Mouse (Mus musculus) erythroblast, embryonic 14.5 days (primary cell): ENCODE data around the gene Ctf1. TPM values are rescaled to one million over a fixed set of nuclear protein-coding genes. Genes with fewer than 3 reads are reported as not detected.
"Not testable (repeated sequence)": the region's sequence is repeated elsewhere in the genome, so short reads cannot be mapped to it uniquely, and the experiment has no call there.

Source experiments
- H3K27me3 ChIP-seq: 2 replicates; pipeline ENCODE4 v1.6.1; 2012; ENCODE audit warnings: inconsistent platforms; ENCODE audit not compliant: control insufficient read depth
- H3K36me3 ChIP-seq: 2 replicates; pipeline ENCODE4 v1.6.1; 2012; ENCODE audit warnings: mild to moderate bottlenecking, inconsistent platforms; ENCODE audit not compliant: control insufficient read depth
- H3K4me1 ChIP-seq: 2 replicates; pipeline ENCODE4 v1.6.1; 2012; ENCODE audit warnings: inconsistent platforms; ENCODE audit not compliant: control insufficient read depth
- H3K4me3 ChIP-seq: replicated peaks from 2 replicates; pipeline ENCODE3; 2012; ENCODE audit warnings: moderate library complexity, mild to moderate bottlenecking, inconsistent platforms
- H3K9me3 ChIP-seq: 2 replicates; pipeline ENCODE4 v1.6.1; 2012; ENCODE audit warnings: low read length, inconsistent platforms, mixed read lengths; ENCODE audit not compliant: control insufficient read depth
- GATA1 ChIP-seq: IDR thresholded peaks from 2 replicates; pipeline ENCODE4 v1.6.1; 2012; ENCODE audit warnings: low read length, inconsistent platforms, mixed read lengths
- TAL1 ChIP-seq: IDR thresholded peaks from 3 replicates; pipeline ENCODE4 v1.6.1; 2012; ENCODE audit warnings: low read length, inconsistent platforms, mixed read lengths
- polyA plus RNA-seq: library from polyadenylated mRNA; stranded (reverse); fragments of >175 nt; gene quantifications from 2 replicates; pipeline ENCODE4 v1.2.3, GENCODE M21; 2012

Gene Ctf1
- polyA plus RNA-seq, 1 experiment: 0.06 TPM

GRCm38 (mm10) chr7:127689626-127690280, 22.8 kb upstream of the Ctf1 start:
- H3K4me1 ChIP-seq: peaks cover 30% of the 10 kb centered on the region
- H3K27me3 ChIP-seq: no peaks in the 10 kb centered on the region
- H3K9me3 ChIP-seq: no peaks in the 10 kb centered on the region
- no peaks in the 10 kb centered on the region for H3K36me3 ChIP-seq
- no peak for TF ChIP-seq TAL1
- no peak for TF ChIP-seq GATA1
- H3K4me3 ChIP-seq: no peak overlapping the region

- Histone ChIP-seq H3K4me1 (peaks cover 23% of the 10 kb centered on the region), H3K4me3 (no peak overlapping the region), H3K36me3 (no peaks in the 10 kb centered on the region), H3K27me3 (no peaks in the 10 kb centered on the region), H3K9me3 (no peaks in the 10 kb centered on the region)
- TF ChIP-seq TAL1 (no peak), GATA1 (no peak)
These were observed 21.1 kb upstream of the Ctf1 start for GRCm38 (mm10) chr7:127691221-127691989.

GRCm38 (mm10) chr7:127693290-127693689, 19.2 kb upstream of the Ctf1 start:
- Histone ChIP-seq H3K27me3 (no peaks in the 10 kb centered on the region), H3K4me1 (peaks cover 16% of the 10 kb centered on the region), H3K4me3 (no peak overlapping the region), H3K9me3 (no peaks in the 10 kb centered on the region), H3K36me3 (no peaks in the 10 kb centered on the region)
- TF ChIP-seq TAL1: no peak
- TF ChIP-seq GATA1: no peak

GRCm38 (mm10) chr7:127693730-127694129, 18.8 kb upstream of the Ctf1 start:
- H3K36me3 ChIP-seq, H3K4me3 ChIP-seq, H3K27me3 ChIP-seq, H3K9me3 ChIP-seq: not testable (repeated sequence)
- peaks cover 16% of the 10 kb centered on the region for H3K4me1 ChIP-seq

GRCm38 (mm10) chr7:127698986-127699385, 13.6 kb upstream of the Ctf1 start:
- H3K27me3 ChIP-seq: no peaks in the 10 kb centered on the region
- no peaks in the 10 kb centered on the region for H3K9me3 ChIP-seq
- no peak overlapping the region for H3K4me3 ChIP-seq
- peaks cover 4% of the 10 kb centered on the region; the same call in 1 of the 2 replicates for H3K36me3 ChIP-seq
- peaks cover 17% of the 10 kb centered on the region for H3K4me1 ChIP-seq
- TF ChIP-seq TAL1 (no peak), GATA1 (no peak)

- Histone ChIP-seq H3K4me1 (peaks cover 17% of the 10 kb centered on the region), H3K27me3 (no peaks in the 10 kb centered on the region), H3K4me3 (no peak overlapping the region), H3K36me3 (peaks cover 14% of the 10 kb centered on the region), H3K9me3 (no peaks in the 10 kb centered on the region)
- TF ChIP-seq TAL1 (no peak), GATA1 (peak; percentile 46)
These were observed 11.7 kb upstream of the Ctf1 start for GRCm38 (mm10) chr7:127700712-127701331.

GRCm38 (mm10) chr7:127703561-127704178, 8.9 kb upstream of the Ctf1 start:
- Histone ChIP-seq H3K4me1 (peaks cover 35% of the 10 kb centered on the region), H3K27me3 (no peaks in the 10 kb centered on the region), H3K4me3 (no peak overlapping the region), H3K9me3 (no peaks in the 10 kb centered on the region), H3K36me3 (peaks cover 23% of the 10 kb centered on the region)
- TF ChIP-seq TAL1: no peak
- no peak for TF ChIP-seq GATA1

GRCm38 (mm10) chr7:127704598-127704997, 7.9 kb upstream of the Ctf1 start:
- Histone ChIP-seq H3K36me3 (peaks cover 23% of the 10 kb centered on the region), H3K9me3 (no peaks in the 10 kb centered on the region), H3K4me3 (no peak overlapping the region), H3K4me1 (peaks cover 42% of the 10 kb centered on the region), H3K27me3 (no peaks in the 10 kb centered on the region)
- TF ChIP-seq TAL1 (no peak), GATA1 (no peak)

GRCm38 (mm10) chr7:127705706-127706105, 6.8 kb upstream of the Ctf1 start:
- Histone ChIP-seq H3K9me3 (no peaks in the 10 kb centered on the region), H3K27me3 (no peaks in the 10 kb centered on the region), H3K4me3 (no peak overlapping the region), H3K4me1 (peaks cover 37% of the 10 kb centered on the region), H3K36me3 (peaks cover 23% of the 10 kb centered on the region)
- no peak for TF ChIP-seq GATA1
- no peak for TF ChIP-seq TAL1
